Mouse (Mus musculus) embryonic facial prominence, embryonic 15.5 days (tissue): ENCODE measurements around the gene Gm28043. TPM values are rescaled to one million over a fixed set of nuclear protein-coding genes. Genes with fewer than 3 reads are reported as not detected.

Experiments
- ATAC-seq: fragments of 200-750 bp; cut with Nextera tagmentation; 2 replicates; pipeline ENCODE4 v1.8.0; 2017; ENCODE audit warnings: low read depth, moderate TSS enrichment; ENCODE audit not compliant: insufficient number of reproducible peaks, low FRiP score, low TSS enrichment
- H3K27ac ChIP-seq: fragments of 300-500 bp; sonication (generic); replicated peaks from 2 replicates; pipeline ENCODE4 v1.5.1; 2015; ENCODE audit warnings: mild to moderate bottlenecking, inconsistent platforms
- H3K27me3 ChIP-seq: fragments of 300-500 bp; sonication (generic); 2 replicates; pipeline ENCODE4 v1.6.1; 2015; ENCODE audit warnings: inconsistent platforms
- H3K36me3 ChIP-seq: fragments of 300-500 bp; sonication (generic); 2 replicates; pipeline ENCODE4 v1.6.1; 2015; ENCODE audit warnings: mild to moderate bottlenecking, inconsistent platforms
- H3K4me1 ChIP-seq: fragments of 300-500 bp; sonication (generic); 2 replicates; pipeline ENCODE4 v1.6.1; 2015; ENCODE audit warnings: inconsistent platforms
- H3K4me2 ChIP-seq: fragments of 300-500 bp; sonication (generic); replicated peaks from 2 replicates; pipeline ENCODE4 v1.6.1; 2015; ENCODE audit warnings: mild to moderate bottlenecking, inconsistent platforms
- H3K4me3 ChIP-seq: fragments of 300-500 bp; sonication (generic); replicated peaks from 2 replicates; pipeline ENCODE4 v1.5.1; 2015; ENCODE audit warnings: mild to moderate bottlenecking, inconsistent platforms
- H3K9ac ChIP-seq: fragments of 300-500 bp; sonication (generic); 2 replicates; pipeline ENCODE4 v1.6.1; 2015; ENCODE audit warnings: inconsistent platforms
- H3K9me3 ChIP-seq: fragments of 300-500 bp; sonication (generic); replicated peaks from 2 replicates; pipeline ENCODE4 v1.6.1; 2016; ENCODE audit warnings: inconsistent platforms
- WGBS: fragments of 180-500 bp; shearing (Covaris S2); methylation state at CpG from one replicate; pipeline ENCODE4 v1.1.7; 2015; 5-methylcytosine and 5-hydroxymethylcytosine counted together
- polyA plus RNA-seq: library from polyadenylated mRNA; unstranded; fragments of >200 nt; fragmentation: Nextera tagmentation; extraction: Ambion mirVana; gene quantifications from 2 replicates; pipeline ENCODE4 v1.2.1, GENCODE M21; 2015

Gm28043 gene
- polyA plus RNA-seq, 1 experiment from 2014 or later = 2.4 TPM

DNA sequence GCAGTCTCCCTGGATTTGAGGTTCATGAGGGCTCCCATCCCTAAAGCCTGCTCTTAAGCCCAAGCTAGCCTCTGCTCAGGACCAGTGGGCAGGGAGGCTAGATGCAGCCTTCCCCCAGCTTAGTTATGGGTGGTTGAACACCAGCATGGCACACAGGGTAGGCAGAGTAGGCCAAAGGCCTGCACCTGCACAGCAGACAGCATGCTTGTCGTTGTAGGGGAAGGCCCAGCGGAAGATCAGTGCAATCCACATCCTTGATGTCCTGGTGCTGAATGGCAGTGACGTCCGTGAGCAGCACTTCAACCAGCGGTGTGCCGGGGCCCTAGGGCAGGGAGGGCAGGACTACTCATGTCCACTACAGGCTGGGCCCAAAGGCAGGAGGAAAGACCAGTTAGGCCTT lies 83.7 kb downstream of the Gm28043 start:
- no peak for ATAC-seq
- no peak overlapping the region for H3K4me3 ChIP-seq
- H3K4me2 ChIP-seq = no peak overlapping the region
- H3K27ac ChIP-seq = no peak overlapping the region
- H3K4me1 ChIP-seq = no peaks in the 10 kb centered on the region
- H3K36me3 ChIP-seq = peaks cover 94% of the 10 kb centered on the region
- no peaks in the 10 kb centered on the region for H3K9me3 ChIP-seq
- 87% methylated on average over 6 of the region's 6 CpGs for WGBS
- H3K27me3 ChIP-seq = no peaks in the 10 kb centered on the region
- no peak overlapping the region for H3K9ac ChIP-seq

DNA sequence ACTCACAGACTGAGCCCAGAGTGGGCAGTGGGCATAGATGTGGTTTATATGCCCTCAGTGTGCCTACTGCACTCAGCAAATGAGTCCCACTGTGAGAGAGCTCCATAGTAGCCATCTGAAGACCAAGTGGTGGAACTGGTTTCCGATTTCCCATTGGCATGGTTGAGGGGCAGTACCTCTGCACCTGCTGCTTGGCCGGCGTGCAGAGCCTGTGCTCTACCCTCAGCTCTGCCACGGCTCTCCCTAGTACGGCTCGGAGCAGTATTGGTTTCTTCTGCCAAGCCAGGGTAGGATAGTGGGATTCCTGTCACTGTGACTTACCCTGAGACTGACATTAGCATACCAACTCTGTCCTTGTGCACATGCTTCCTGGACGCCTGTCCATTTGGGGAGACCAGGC lies 85.9 kb downstream of the Gm28043 start:
- Histone ChIP-seq H3K36me3 (peaks cover 81% of the 10 kb centered on the region), H3K4me1 (no peaks in the 10 kb centered on the region; the same call in 1 of the 2 replicates), H3K9me3 (no peaks in the 10 kb centered on the region), H3K27ac (no peak overlapping the region), H3K27me3 (no peaks in the 10 kb centered on the region), H3K4me3 (no peak overlapping the region), H3K9ac (no peak overlapping the region), H3K4me2 (no peak overlapping the region)
- no peak for ATAC-seq
- 87% methylated on average over 7 of the region's 7 CpGs for WGBS

DNA sequence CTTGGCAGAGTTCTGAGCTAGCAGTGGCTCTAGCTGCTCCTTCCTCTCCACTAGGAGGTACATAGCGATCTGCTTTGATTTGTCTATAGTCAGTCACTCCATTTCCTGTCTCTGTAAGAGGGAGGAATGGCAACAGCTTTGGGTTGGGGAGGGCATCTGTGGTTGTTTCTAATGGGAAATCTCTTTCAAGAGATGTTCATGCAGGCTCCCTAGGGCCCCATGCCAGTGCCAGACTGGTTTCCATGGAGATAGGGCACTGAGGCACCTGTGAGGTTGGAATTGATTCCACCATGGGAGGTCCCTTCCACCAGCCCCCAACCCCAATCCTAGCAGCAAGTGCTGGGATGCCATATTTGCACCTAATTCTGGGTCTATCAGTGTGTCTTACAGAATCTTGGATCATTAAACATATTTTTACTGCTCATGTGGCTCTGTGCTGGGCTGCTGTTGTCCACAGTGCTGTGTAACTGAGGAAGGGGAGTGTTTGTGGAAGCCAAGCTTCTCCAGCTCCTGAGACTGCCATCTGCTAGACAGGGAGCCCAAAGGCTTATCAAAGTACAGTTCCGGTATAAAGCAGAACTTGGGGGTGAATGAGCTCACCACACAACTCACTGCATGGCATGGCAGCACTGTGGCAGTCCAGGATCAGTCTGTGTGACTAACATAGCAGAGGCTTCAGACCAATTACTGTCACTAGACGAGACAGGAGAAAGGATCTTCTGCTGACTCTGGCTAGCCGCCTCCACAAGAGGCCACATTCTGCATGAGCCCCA lies 88.4 kb downstream of the Gm28043 start:
- Histone ChIP-seq H3K4me2 (no peak overlapping the region), H3K9ac (no peak overlapping the region), H3K27ac (no peak overlapping the region), H3K27me3 (no peaks in the 10 kb centered on the region), H3K4me1 (peaks cover 10% of the 10 kb centered on the region), H3K9me3 (no peaks in the 10 kb centered on the region), H3K36me3 (peaks cover 62% of the 10 kb centered on the region), H3K4me3 (no peak overlapping the region)
- WGBS = 71% methylated on average over 4 of the region's 4 CpGs
- no peak for ATAC-seq

DNA sequence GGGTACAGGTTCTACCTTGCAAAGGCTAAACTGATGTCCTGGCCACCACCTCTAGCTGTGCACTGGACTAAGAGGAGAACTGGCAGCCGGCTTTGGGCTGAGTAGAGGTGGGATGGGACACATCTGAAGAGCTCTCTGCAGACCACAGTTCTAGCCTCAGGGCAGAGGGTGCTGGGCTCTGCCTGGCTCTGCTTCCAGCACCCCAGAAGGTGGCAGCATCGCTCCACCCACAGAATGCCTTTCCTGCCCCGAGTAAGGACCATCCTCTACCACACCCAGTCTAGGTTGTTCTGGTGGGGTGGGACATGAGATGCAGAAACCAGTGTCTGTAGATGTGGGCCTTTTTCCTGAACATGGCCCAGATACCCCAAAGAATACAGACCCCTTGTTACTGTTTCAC lies 90.1 kb downstream of the Gm28043 start:
- ATAC-seq = 0 out of 2 replicates have a peak, but pooled peaks have one; percentile 21
- H3K4me2 ChIP-seq = no peak overlapping the region
- H3K9me3 ChIP-seq = no peaks in the 10 kb centered on the region
- no peaks in the 10 kb centered on the region for H3K27me3 ChIP-seq
- no peak overlapping the region for H3K4me3 ChIP-seq
- no peak overlapping the region for H3K27ac ChIP-seq
- H3K36me3 ChIP-seq = peaks cover 45% of the 10 kb centered on the region
- H3K9ac ChIP-seq = no peak overlapping the region
- 23% methylated on average over 3 of the region's 3 CpGs for WGBS
- H3K4me1 ChIP-seq = peaks cover 24% of the 10 kb centered on the region

DNA sequence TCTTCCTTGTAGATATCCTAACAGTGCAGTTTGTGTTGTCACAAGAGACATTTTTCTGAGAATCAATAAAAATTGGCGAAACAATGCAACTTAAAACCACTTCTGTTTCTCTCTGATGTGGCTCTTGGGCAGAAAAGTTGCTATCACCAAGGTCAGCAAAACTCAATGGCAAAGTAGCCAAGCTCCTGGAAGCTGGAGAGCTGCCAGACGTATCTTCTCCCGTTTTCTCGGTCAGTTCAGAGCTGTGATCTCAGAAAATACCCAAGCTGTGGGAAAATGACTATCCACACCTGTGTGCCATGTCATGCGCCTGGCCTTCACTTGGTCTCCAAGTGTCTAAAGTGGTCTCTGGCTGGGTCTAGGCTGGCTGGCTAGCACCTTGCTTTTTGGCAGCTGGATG lies 91.2 kb downstream of the Gm28043 start:
- H3K36me3 ChIP-seq = peaks cover 34% of the 10 kb centered on the region
- no peaks in the 10 kb centered on the region for H3K27me3 ChIP-seq
- peaks cover 35% of the 10 kb centered on the region for H3K4me1 ChIP-seq
- no peak overlapping the region for H3K4me3 ChIP-seq
- 77% methylated on average over 5 of the region's 5 CpGs for WGBS
- H3K9me3 ChIP-seq = no peaks in the 10 kb centered on the region
- no peak overlapping the region for H3K9ac ChIP-seq
- no peak for ATAC-seq
- H3K27ac ChIP-seq = no peak overlapping the region
- no peak overlapping the region for H3K4me2 ChIP-seq

DNA sequence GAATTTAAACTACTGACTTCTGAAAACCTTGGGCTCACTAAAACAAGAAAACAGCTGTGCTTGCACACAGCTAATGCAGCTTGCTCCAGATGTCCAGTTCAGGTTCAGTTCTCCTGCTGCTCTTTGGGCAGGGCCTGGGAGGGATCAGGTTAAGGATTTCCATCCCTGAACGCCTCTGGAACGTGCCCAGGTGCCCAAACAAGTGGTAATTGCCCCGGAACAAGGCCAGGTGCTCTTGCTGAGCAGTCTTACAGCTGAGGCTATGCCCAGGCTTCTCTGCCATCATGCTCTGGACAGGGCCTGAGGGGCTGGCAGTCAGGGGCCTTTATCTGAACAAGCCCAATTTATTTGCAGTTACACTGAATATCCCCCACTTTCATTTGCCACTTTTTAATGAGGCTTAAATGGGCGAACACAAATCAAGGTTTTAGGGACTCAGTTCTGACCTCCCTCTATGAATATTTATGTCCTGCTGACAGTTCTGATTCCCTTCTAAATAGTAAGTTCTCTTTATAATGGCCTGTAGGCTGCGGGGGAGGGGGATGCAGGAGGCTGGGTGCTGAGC lies 92.4 kb downstream of the Gm28043 start:
- Histone ChIP-seq H3K27me3 (no peaks in the 10 kb centered on the region), H3K9ac (no peak overlapping the region), H3K27ac (no peak overlapping the region), H3K36me3 (peaks cover 22% of the 10 kb centered on the region), H3K4me3 (no peak overlapping the region), H3K4me1 (peaks cover 45% of the 10 kb centered on the region), H3K4me2 (no peak overlapping the region), H3K9me3 (no peaks in the 10 kb centered on the region)
- no peak for ATAC-seq
- WGBS = 58% methylated on average over 5 of the region's 5 CpGs

DNA sequence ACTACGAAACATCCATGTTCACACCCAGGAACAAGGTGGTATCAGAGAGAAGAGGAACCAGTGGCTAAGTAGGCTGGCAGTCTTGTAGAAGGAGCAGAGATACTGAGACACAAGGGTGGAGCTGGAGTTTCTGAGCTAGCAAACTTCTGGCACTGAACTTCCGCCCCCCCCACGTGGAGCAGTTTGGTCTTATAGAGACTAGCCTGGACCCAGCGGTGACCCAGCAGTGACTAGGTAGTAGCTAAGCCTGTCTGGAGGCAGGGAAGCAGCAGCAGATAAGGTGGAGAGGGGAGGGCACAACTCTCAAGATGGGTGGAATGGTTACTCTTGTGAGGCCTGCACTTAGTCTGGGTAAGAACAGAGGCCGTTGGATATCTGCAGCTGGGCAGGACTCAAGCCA lies 94.1 kb downstream of the Gm28043 start:
- Histone ChIP-seq H3K4me3 (no peak overlapping the region), H3K27me3 (no peaks in the 10 kb centered on the region), H3K4me2 (no peak overlapping the region), H3K9me3 (no peaks in the 10 kb centered on the region), H3K36me3 (peaks cover 5% of the 10 kb centered on the region), H3K27ac (no peak overlapping the region), H3K9ac (no peak overlapping the region), H3K4me1 (peaks cover 45% of the 10 kb centered on the region)
- WGBS = 72% methylated on average over 5 of the region's 5 CpGs
- no peak for ATAC-seq

- Histone ChIP-seq H3K27ac (no peak overlapping the region), H3K36me3 (peaks cover 10% of the 10 kb centered on the region; the same call in 1 of the 2 replicates), H3K9me3 (no peaks in the 10 kb centered on the region), H3K9ac (no peak overlapping the region), H3K4me3 (no peak overlapping the region), H3K4me1 (peaks cover 46% of the 10 kb centered on the region), H3K4me2 (no peak overlapping the region), H3K27me3 (no peaks in the 10 kb centered on the region)
- 71% methylated on average over 11 of the region's 11 CpGs for WGBS
- ATAC-seq = no peak
These were observed 95.9 kb downstream of the Gm28043 start for GRCm38 (mm10) chr17:29710562-29711044.

DNA sequence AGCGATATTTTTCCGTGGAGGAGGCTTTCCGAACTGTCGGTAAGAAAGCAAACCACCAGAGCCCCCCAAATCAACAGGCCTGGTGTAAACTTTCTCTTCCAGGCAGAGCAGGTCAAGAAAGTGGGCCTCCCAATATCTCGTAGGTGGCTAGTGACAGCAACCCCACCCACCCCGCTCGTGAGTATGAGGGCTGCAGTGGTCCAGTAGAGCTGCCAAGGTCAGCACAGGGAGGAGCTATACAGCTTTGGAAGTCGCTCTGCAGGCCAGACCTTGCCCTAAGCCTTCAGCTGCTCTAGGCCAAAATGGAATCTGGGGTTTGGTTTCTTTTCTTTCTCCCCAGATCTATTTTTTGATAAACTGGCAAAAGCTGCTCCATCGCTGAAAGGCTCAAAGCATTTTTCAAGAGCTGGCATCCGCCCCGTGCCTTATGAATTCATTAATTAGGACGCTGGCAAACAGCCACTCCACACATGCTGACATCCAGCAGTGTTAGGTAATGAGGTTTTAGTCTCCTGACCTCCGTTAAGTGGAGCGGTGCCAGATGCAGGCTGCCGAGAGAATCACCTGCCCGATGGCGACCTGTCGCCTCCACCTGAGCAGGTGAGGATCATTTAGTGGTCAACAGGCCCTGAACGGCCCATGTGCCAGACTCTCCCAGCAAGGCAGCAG lies 96.5 kb downstream of the Gm28043 start:
- no peak for ATAC-seq
- H3K9ac ChIP-seq = no peak overlapping the region
- WGBS = 63% methylated on average over 19 of the region's 19 CpGs

GRCm38 (mm10) chr17:29711745-29712431 lies 97.2 kb downstream of the Gm28043 start:
- Histone ChIP-seq H3K27ac (no peak overlapping the region), H3K27me3 (no peaks in the 10 kb centered on the region), H3K4me3 (no peak overlapping the region), H3K4me2 (no peak overlapping the region), H3K4me1 (peaks cover 51% of the 10 kb centered on the region), H3K36me3 (peaks cover 10% of the 10 kb centered on the region; the same call in 1 of the 2 replicates), H3K9me3 (no peaks in the 10 kb centered on the region), H3K9ac (no peak overlapping the region)
- 68% methylated on average over 8 of the region's 8 CpGs for WGBS
- ATAC-seq = no peak

More for the DNA sequence above, 96.5 kb downstream of the Gm28043 start:
- peaks cover 52% of the 10 kb centered on the region for H3K4me1 ChIP-seq
- peaks cover 10% of the 10 kb centered on the region; the same call in 1 of the 2 replicates for H3K36me3 ChIP-seq
- H3K4me2 ChIP-seq = no peak overlapping the region
- no peaks in the 10 kb centered on the region for H3K9me3 ChIP-seq
- H3K4me3 ChIP-seq = no peak overlapping the region
- H3K27me3 ChIP-seq = no peaks in the 10 kb centered on the region
- no peak overlapping the region for H3K27ac ChIP-seq

DNA sequence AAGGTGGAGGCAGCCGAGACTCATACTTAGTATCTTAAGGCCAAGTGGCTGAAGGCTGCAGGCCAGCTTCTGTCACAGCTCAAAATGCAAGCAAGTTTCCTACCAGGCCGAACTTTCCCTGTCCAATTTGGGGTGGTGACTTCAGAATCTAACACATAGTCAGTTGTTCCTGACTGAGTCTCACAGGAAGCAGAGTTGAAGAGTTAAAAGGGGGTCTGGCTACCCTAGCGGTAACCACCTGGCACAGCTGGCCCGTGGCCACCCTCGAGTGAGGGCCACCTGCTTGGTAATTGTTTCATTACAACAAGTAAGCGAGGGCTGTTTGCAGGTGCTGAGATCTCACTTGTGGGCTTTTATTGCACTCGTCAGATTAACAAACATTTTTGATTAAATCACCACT lies 97.9 kb downstream of the Gm28043 start:
- Histone ChIP-seq H3K4me2 (no peak overlapping the region), H3K36me3 (peaks cover 10% of the 10 kb centered on the region; the same call in 1 of the 2 replicates), H3K27ac (no peak overlapping the region), H3K9me3 (no peaks in the 10 kb centered on the region), H3K4me3 (no peak overlapping the region), H3K4me1 (peaks cover 50% of the 10 kb centered on the region), H3K9ac (no peak overlapping the region), H3K27me3 (no peaks in the 10 kb centered on the region)
- WGBS = 67% methylated on average over 7 of the region's 7 CpGs
- no peak for ATAC-seq
